Mouse (Mus musculus): Measurements from ENCODE around the gene Runx2. TPM values are rescaled to one million over a fixed set of nuclear protein-coding genes. Genes with fewer than 3 reads are reported as not detected.

Gene Runx2
- polyA plus RNA-seq (2014; fragmentation: Illumina TruSeq; extraction: RNeasy Lipid Tissue Mini Kit (QIAGEN cat#74804); ENCODE audit: low read depth, low replicate concordance): 11.3 TPM

DNA sequence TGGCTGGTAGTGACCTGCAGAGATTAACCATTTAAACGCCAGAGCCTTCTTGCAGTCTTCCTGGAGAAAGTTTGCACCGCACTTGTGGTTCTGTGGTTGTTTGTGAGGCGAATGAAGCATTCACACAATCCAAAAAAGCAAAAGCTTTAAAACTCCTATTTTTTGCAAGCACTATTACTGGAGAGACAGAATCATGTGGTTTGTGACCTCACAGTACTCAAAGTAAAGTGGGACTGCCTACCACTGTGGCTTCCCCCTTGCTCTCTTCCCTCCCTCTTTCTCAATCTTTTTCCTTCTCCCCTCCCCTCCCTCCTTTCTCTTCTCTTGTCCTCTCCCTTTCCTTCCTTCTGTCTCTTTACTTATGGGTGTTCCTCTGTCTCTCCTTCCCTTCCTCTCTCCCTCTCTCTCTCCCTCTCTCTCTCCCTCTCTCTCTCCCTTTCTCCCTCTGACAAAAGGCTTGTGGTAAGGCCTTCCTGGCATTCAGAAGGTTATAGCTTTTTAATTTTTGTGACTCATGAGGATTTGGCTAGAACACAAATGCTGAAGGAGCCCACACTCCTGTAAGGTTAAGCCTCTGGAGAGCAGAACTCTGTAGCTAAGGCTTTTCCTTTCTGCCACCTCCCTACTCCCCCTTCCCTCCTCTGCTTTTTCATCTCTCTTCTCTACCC, at the start of gene Runx2:
Gene Runx2 (minus strand): TSS at position 290 of the 668 bp plus-strand sequence.

GRCm38 (mm10) chr17:44776738-44777270, 37.8 kb downstream of the Runx2 start, which contains the start of gene Supt3:
Supt3 (plus strand) TSS chr17:44777152.

Other genes starting within 250 kb of the Runx2 start
- gene Supt3, start 37.6 kb downstream of the Runx2 start, polyA plus RNA-seq (2014; fragmentation: Illumina TruSeq; extraction: RNeasy Lipid Tissue Mini Kit (QIAGEN cat#74804); ENCODE audit: low read depth, low replicate concordance): 26.2 TPM

All from adrenal gland, adult 10 weeks (tissue).